Mouse (Mus musculus): ENCODE data around the gene Sh3bgr. TPM values are rescaled to one million over a fixed set of nuclear protein-coding genes. Genes with fewer than 3 reads are reported as not detected.

Sh3bgr gene
- polyA plus RNA-seq, 1 experiment = 10.3 TPM

- Histone ChIP-seq H3K79me3 (ENCODE audit: low read depth) (no peaks in the 10 kb centered on the region), H3K79me2 (ENCODE audit: control insufficient read depth, insufficient read depth) (no peaks in the 10 kb centered on the region), H3K36me3 (ENCODE audit: control insufficient read depth, insufficient read depth) (no peaks in the 10 kb centered on the region), H3K4me3 (ENCODE audit: insufficient read depth, poor library complexity, severe bottlenecking) (no peak overlapping the region), H3K27me3 (ENCODE audit: control insufficient read depth, insufficient read depth, insufficient read length) (no peaks in the 10 kb centered on the region), H3ac (ENCODE audit: control insufficient read depth, insufficient read length, low read depth) (no peak overlapping the region)
- no peak for TF ChIP-seq MAX (IDR thresholded peaks at IDR 0.05)
- no peak for TF ChIP-seq CTCF (IDR thresholded peaks at IDR 0.05; ENCODE audit: control insufficient read depth, insufficient read depth, insufficient read length)
- TF ChIP-seq MYOD1 (IDR thresholded peaks at IDR 0.05; ENCODE audit: control insufficient read depth, insufficient read length, low read depth) = no peak
- no peak for TF ChIP-seq FOSL1 (IDR thresholded peaks at IDR 0.05; ENCODE audit: insufficient read depth, low read length, poor library complexity, severe bottlenecking)
- no peak for TF ChIP-seq MYOG (IDR thresholded peaks at IDR 0.05; ENCODE audit: control insufficient read depth, extremely low read depth, insufficient read length)
- no peak for TF ChIP-seq USF1 (IDR thresholded peaks at IDR 0.05; ENCODE audit: low read depth)
Observed at GRCm38 (mm10) chr16:96213027-96213426, 12.8 kb downstream of the Sh3bgr start.

- no peaks in the 10 kb centered on the region for H3K79me3 ChIP-seq (ENCODE audit: low read depth)
- TF ChIP-seq FOSL1 (IDR thresholded peaks at IDR 0.05; ENCODE audit: insufficient read depth, low read length, poor library complexity, severe bottlenecking) (no peak), CTCF (IDR thresholded peaks at IDR 0.05; ENCODE audit: control insufficient read depth, insufficient read depth, insufficient read length) (no peak), MAX (IDR thresholded peaks at IDR 0.05) (no peak), CEBPB (IDR thresholded peaks at IDR 0.05; ENCODE audit: low read depth) (no peak), MYOD1 (IDR thresholded peaks at IDR 0.05; ENCODE audit: control insufficient read depth, insufficient read length, low read depth) (no peak), MYOG (IDR thresholded peaks at IDR 0.05; ENCODE audit: control insufficient read depth, extremely low read depth, insufficient read length) (no peak), USF1 (IDR thresholded peaks at IDR 0.05; ENCODE audit: low read depth) (no peak)
- H3K4me3 ChIP-seq (ENCODE audit: insufficient read depth, poor library complexity, severe bottlenecking) = no peak overlapping the region
- no peaks in the 10 kb centered on the region for H3K79me2 ChIP-seq (ENCODE audit: control insufficient read depth, insufficient read depth)
- H3ac ChIP-seq (ENCODE audit: control insufficient read depth, insufficient read length, low read depth) = no peak overlapping the region
- H3K36me3 ChIP-seq (ENCODE audit: control insufficient read depth, insufficient read depth) = no peaks in the 10 kb centered on the region
- H3K27me3 ChIP-seq (ENCODE audit: control insufficient read depth, insufficient read depth, insufficient read length) = no peaks in the 10 kb centered on the region
Observed at GRCm38 (mm10) chr16:96221491-96221890, 21.2 kb downstream of the Sh3bgr start.

- Histone ChIP-seq H3K79me3 (ENCODE audit: low read depth) (no peaks in the 10 kb centered on the region), H3K36me3 (ENCODE audit: control insufficient read depth, insufficient read depth) (no peaks in the 10 kb centered on the region), H3K27me3 (ENCODE audit: control insufficient read depth, insufficient read depth, insufficient read length) (no peaks in the 10 kb centered on the region), H3ac (ENCODE audit: control insufficient read depth, insufficient read length, low read depth) (no peak overlapping the region), H3K79me2 (ENCODE audit: control insufficient read depth, insufficient read depth) (no peaks in the 10 kb centered on the region), H3K4me3 (ENCODE audit: insufficient read depth, poor library complexity, severe bottlenecking) (no peak overlapping the region)
- TF ChIP-seq MYOD1 (IDR thresholded peaks at IDR 0.05; ENCODE audit: control insufficient read depth, insufficient read length, low read depth) (no peak), MYOG (IDR thresholded peaks at IDR 0.05; ENCODE audit: control insufficient read depth, extremely low read depth, insufficient read length) (no peak), USF1 (IDR thresholded peaks at IDR 0.05; ENCODE audit: low read depth) (no peak), CEBPB (IDR thresholded peaks at IDR 0.05; ENCODE audit: low read depth) (no peak), CTCF (IDR thresholded peaks at IDR 0.05; ENCODE audit: control insufficient read depth, insufficient read depth, insufficient read length) (no peak), FOSL1 (IDR thresholded peaks at IDR 0.05; ENCODE audit: insufficient read depth, low read length, poor library complexity, severe bottlenecking) (no peak), MAX (IDR thresholded peaks at IDR 0.05) (no peak)
Observed at GRCm38 (mm10) chr16:96221959-96222358, 21.7 kb downstream of the Sh3bgr start.

GRCm38 (mm10) chr16:96222452-96222851, 22.2 kb downstream of the Sh3bgr start:
- no peaks in the 10 kb centered on the region for H3K79me3 ChIP-seq (ENCODE audit: low read depth)
- H3ac ChIP-seq (ENCODE audit: control insufficient read depth, insufficient read length, low read depth) = no peak overlapping the region
- no peaks in the 10 kb centered on the region for H3K27me3 ChIP-seq (ENCODE audit: control insufficient read depth, insufficient read depth, insufficient read length)
- H3K4me3 ChIP-seq (ENCODE audit: insufficient read depth, poor library complexity, severe bottlenecking) = no peak overlapping the region
- no peaks in the 10 kb centered on the region for H3K36me3 ChIP-seq (ENCODE audit: control insufficient read depth, insufficient read depth)
- H3K79me2 ChIP-seq (ENCODE audit: control insufficient read depth, insufficient read depth) = no peaks in the 10 kb centered on the region
- TF ChIP-seq MAX (IDR thresholded peaks at IDR 0.05) = no peak
- TF ChIP-seq USF1 (IDR thresholded peaks at IDR 0.05; ENCODE audit: low read depth) = no peak
- TF ChIP-seq CEBPB (IDR thresholded peaks at IDR 0.05; ENCODE audit: low read depth) = no peak
- TF ChIP-seq MYOD1 (IDR thresholded peaks at IDR 0.05; ENCODE audit: control insufficient read depth, insufficient read length, low read depth) = no peak
- no peak for TF ChIP-seq CTCF (IDR thresholded peaks at IDR 0.05; ENCODE audit: control insufficient read depth, insufficient read depth, insufficient read length)
- TF ChIP-seq FOSL1 (IDR thresholded peaks at IDR 0.05; ENCODE audit: insufficient read depth, low read length, poor library complexity, severe bottlenecking) = no peak
- TF ChIP-seq MYOG (IDR thresholded peaks at IDR 0.05; ENCODE audit: control insufficient read depth, extremely low read depth, insufficient read length) = no peak

DNA sequence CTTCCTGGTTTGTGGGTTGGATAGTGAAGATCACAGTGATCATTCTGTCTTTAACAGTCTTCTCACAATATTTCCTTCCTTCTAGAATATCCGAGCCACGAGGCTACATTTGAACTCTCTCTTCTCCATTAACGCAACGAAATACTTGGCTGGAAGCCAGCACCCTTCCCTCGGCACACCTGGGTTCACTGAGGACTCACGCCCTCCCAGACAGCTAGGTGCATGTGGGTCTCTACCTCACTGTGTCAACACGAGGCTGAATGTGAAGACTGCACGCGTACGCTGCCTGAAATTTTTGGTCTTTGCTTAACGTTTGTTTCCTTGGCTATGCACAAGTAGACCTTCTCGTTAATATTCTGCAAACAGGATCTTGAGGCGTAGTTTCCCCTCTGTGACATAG, 28.2 kb downstream of the Sh3bgr start:
- no peaks in the 10 kb centered on the region for H3K79me3 ChIP-seq (ENCODE audit: low read depth)
- H3K79me2 ChIP-seq (ENCODE audit: control insufficient read depth, insufficient read depth) = no peaks in the 10 kb centered on the region
- TF ChIP-seq USF1 (IDR thresholded peaks at IDR 0.05; ENCODE audit: low read depth) (no peak), FOSL1 (IDR thresholded peaks at IDR 0.05; ENCODE audit: insufficient read depth, low read length, poor library complexity, severe bottlenecking) (no peak), CEBPB (IDR thresholded peaks at IDR 0.05; ENCODE audit: low read depth) (no peak), CTCF (IDR thresholded peaks at IDR 0.05; ENCODE audit: control insufficient read depth, insufficient read depth, insufficient read length) (no peak), MYOD1 (IDR thresholded peaks at IDR 0.05; ENCODE audit: control insufficient read depth, insufficient read length, low read depth) (no peak), MYOG (IDR thresholded peaks at IDR 0.05; ENCODE audit: control insufficient read depth, extremely low read depth, insufficient read length) (no peak), MAX (IDR thresholded peaks at IDR 0.05) (no peak)
- no peaks in the 10 kb centered on the region for H3K27me3 ChIP-seq (ENCODE audit: control insufficient read depth, insufficient read depth, insufficient read length)
- H3K36me3 ChIP-seq (ENCODE audit: control insufficient read depth, insufficient read depth) = no peaks in the 10 kb centered on the region
- H3K4me3 ChIP-seq (ENCODE audit: insufficient read depth, poor library complexity, severe bottlenecking) = no peak overlapping the region
- no peak overlapping the region for H3ac ChIP-seq (ENCODE audit: control insufficient read depth, insufficient read length, low read depth)

- Histone ChIP-seq H3K79me3 (ENCODE audit: low read depth) (no peaks in the 10 kb centered on the region), H3K79me2 (ENCODE audit: control insufficient read depth, insufficient read depth) (no peaks in the 10 kb centered on the region), H3K27me3 (ENCODE audit: control insufficient read depth, insufficient read depth, insufficient read length) (no peaks in the 10 kb centered on the region), H3K36me3 (ENCODE audit: control insufficient read depth, insufficient read depth) (no peaks in the 10 kb centered on the region), H3ac (ENCODE audit: control insufficient read depth, insufficient read length, low read depth) (no peak overlapping the region), H3K4me3 (ENCODE audit: insufficient read depth, poor library complexity, severe bottlenecking) (no peak overlapping the region)
- TF ChIP-seq CEBPB (IDR thresholded peaks at IDR 0.05; ENCODE audit: low read depth) (no peak), MYOD1 (IDR thresholded peaks at IDR 0.05; ENCODE audit: control insufficient read depth, insufficient read length, low read depth) (no peak), CTCF (IDR thresholded peaks at IDR 0.05; ENCODE audit: control insufficient read depth, insufficient read depth, insufficient read length) (no peak), MAX (IDR thresholded peaks at IDR 0.05) (no peak), USF1 (IDR thresholded peaks at IDR 0.05; ENCODE audit: low read depth) (no peak), FOSL1 (IDR thresholded peaks at IDR 0.05; ENCODE audit: insufficient read depth, low read length, poor library complexity, severe bottlenecking) (no peak), MYOG (IDR thresholded peaks at IDR 0.05; ENCODE audit: control insufficient read depth, extremely low read depth, insufficient read length) (no peak)
Observed at GRCm38 (mm10) chr16:96229044-96229555, 28.9 kb downstream of the Sh3bgr start.

All from C2C12 (cell line).